ENCODE assay signal across 19 mouse cellular contexts in genomic region chr13:18759361-18760056, GRCm38 (mm10). TPM values are rescaled to one million over a fixed set of nuclear protein-coding genes. Genes with fewer than 3 reads are reported as not detected.
DNase-seq lines count a peak whose midpoint lies in the region; ATAC-seq and TF ChIP-seq lines count a peak whose summit lies in the region.
"Had no signal": no experiment of that assay in that cellular context is flagged by ENCODE, and none has a peak within 500 bp of the region (broad histone marks: within the 10 kb centered on the region; RNA-seq: fewer than 3 reads in every experiment).

No protein-coding gene starts in this region.

- no peak for DNase-seq in kidney, postnatal 10 days
- DNase-seq in lung, postnatal 0 days (ENCODE audit: low spot score): peak; percentile 26
- no peak for DNase-seq in lung, postnatal 25 days (ENCODE audit: low spot score)
- DNase-seq in ZHBTc4 (ENCODE audit: low read depth, low spot score): peak; percentile 9
- DNase-seq in urinary bladder, adult 18-20 months (ENCODE audit: low spot score in 2 of 2): no peak
- DNase-seq in layer of hippocampus, postnatal 14 days (ENCODE audit: low spot score in 2 of 2): no peak
- DNase-seq: adrenal gland, postnatal 10 days; cerebellum, adult 11 months; cerebellum, adult 8-10 months; cerebellum, postnatal 25 days; gastrocnemius, postnatal 36 days; heart, adult 11 months; heart, postnatal 36 days had no signal

- TF ChIP-seq CTCF in lung, postnatal 0 days (IDR thresholded peaks at IDR 0.05): no peak

- no peak overlapping the region for H3K9ac ChIP-seq in kidney, embryonic 16.5 days (replicated peaks; ENCODE audit: low read length)
- H3K9ac ChIP-seq in lung, postnatal 0 days (replicated peaks; ENCODE audit: low read depth): no peak overlapping the region
- H3K9ac ChIP-seq: embryonic facial prominence, embryonic 12.5 days; forebrain, embryonic 15.5 days; heart, embryonic 13.5 days; hindbrain, embryonic 12.5 days had no signal

- H3K9me3 ChIP-seq in kidney, embryonic 16.5 days (ENCODE audit: low read length): no peaks in the 10 kb centered on the region
- H3K9me3 ChIP-seq in lung, postnatal 0 days (ENCODE audit: low read length): no peaks in the 10 kb centered on the region
- H3K9me3 ChIP-seq: embryonic facial prominence, embryonic 12.5 days; forebrain, embryonic 15.5 days; heart, embryonic 13.5 days; hindbrain, embryonic 12.5 days had no signal

- H3K4me2 ChIP-seq in kidney, embryonic 16.5 days (replicated peaks; ENCODE audit: low read depth, low read length): no peak overlapping the region
- H3K4me2 ChIP-seq in lung, postnatal 0 days (replicated peaks; ENCODE audit: low read depth, low read length): no peak overlapping the region
- H3K4me2 ChIP-seq: embryonic facial prominence, embryonic 12.5 days; forebrain, embryonic 15.5 days; heart, embryonic 13.5 days; hindbrain, embryonic 12.5 days had no signal

- H3K27me3 ChIP-seq in kidney, embryonic 16.5 days (ENCODE audit: insufficient read depth, low read length): no peaks in the 10 kb centered on the region
- H3K27me3 ChIP-seq in lung, postnatal 0 days (replicated peaks; ENCODE audit: insufficient read depth, low read length): no peaks in the 10 kb centered on the region
- H3K27me3 ChIP-seq: CH12.LX; embryonic facial prominence, embryonic 12.5 days; forebrain, embryonic 15.5 days; heart, embryonic 13.5 days; hindbrain, embryonic 12.5 days had no signal

- no peaks in the 10 kb centered on the region for H3K36me3 ChIP-seq in kidney, embryonic 16.5 days (ENCODE audit: insufficient read depth, low read length)
- H3K36me3 ChIP-seq in lung, postnatal 0 days (ENCODE audit: insufficient read depth, low read length): no peaks in the 10 kb centered on the region
- H3K36me3 ChIP-seq: embryonic facial prominence, embryonic 12.5 days; forebrain, embryonic 15.5 days; heart, embryonic 13.5 days; hindbrain, embryonic 12.5 days had no signal

- H3K4me1 ChIP-seq in kidney, embryonic 16.5 days (ENCODE audit: insufficient read depth, low read length): no peaks in the 10 kb centered on the region
- no peaks in the 10 kb centered on the region for H3K4me1 ChIP-seq in lung, postnatal 0 days (ENCODE audit: insufficient read depth, low read depth, low read length)
- H3K4me1 ChIP-seq: forebrain, embryonic 15.5 days; heart, embryonic 13.5 days; hindbrain, embryonic 12.5 days had no signal

- ATAC-seq in kidney, embryonic 16.5 days (ENCODE audit: low FRiP score, low TSS enrichment): 0 out of 2 replicates have a peak, but pooled peaks have one; percentile 42
- no peak for ATAC-seq in lung, postnatal 0 days
- ATAC-seq: forebrain, embryonic 15.5 days had no signal

- no peak overlapping the region for H3K27ac ChIP-seq in kidney, embryonic 16.5 days (ENCODE audit: low read length)
- no peak overlapping the region for H3K27ac ChIP-seq in lung, postnatal 0 days (ENCODE audit: low read length)
- H3K27ac ChIP-seq: embryonic facial prominence, embryonic 12.5 days; forebrain, embryonic 15.5 days; heart, embryonic 13.5 days; hindbrain, embryonic 12.5 days had no signal

- no peak overlapping the region for H3K4me3 ChIP-seq in kidney, embryonic 16.5 days (ENCODE audit: low read length)
- no peak overlapping the region for H3K4me3 ChIP-seq in lung, postnatal 0 days (ENCODE audit: low read depth, low read length)
- H3K4me3 ChIP-seq: embryonic facial prominence, embryonic 12.5 days; forebrain, embryonic 15.5 days; heart, embryonic 13.5 days; hindbrain, embryonic 12.5 days had no signal

- 69% methylated on average over 5 of the region's 5 CpGs for WGBS in kidney, embryonic 16.5 days
- 80% methylated on average over 5 of the region's 5 CpGs for WGBS in lung, postnatal 0 days

- TF ChIP-seq EP300 in lung, postnatal 0 days (IDR thresholded peaks at IDR 0.05): no peak

RNA-seq across cellular contexts. Expression of gene Vps41, which starts 42.4 kb away (rescaled TPM):
- 70.1 and 72.2 TPM in 2 replicates for polyA plus RNA-seq in kidney, embryonic 16.5 days (2015; fragmentation: Nextera tagmentation; extraction: Ambion mirVana)
- 34.5 and 37.9 TPM in 2 replicates for polyA plus RNA-seq in lung, postnatal 0 days (2015; fragmentation: Nextera tagmentation; extraction: Ambion mirVana)
- total RNA-seq in layer of hippocampus, postnatal 14 days (2021): 100 to 1,000 TPM; 135 to 141 TPM

Comparison
In these comparisons a context has a peak if more than half of its experiments do, and no peak if none do; other contexts are left out.
1. DNase-seq: peak in lung, postnatal 0 days (single experiment) and ZHBTc4 (single experiment); none in kidney, postnatal 10 days (single experiment), lung, postnatal 25 days (single experiment), urinary bladder, adult 18-20 months (0 of 2) and layer of hippocampus, postnatal 14 days (0 of 2).